Mouse (Mus musculus): ENCODE results near the gene Gng8. TPM values are rescaled to one million over a fixed set of nuclear protein-coding genes. Genes with fewer than 3 reads are reported as not detected.

Gene Gng8
- polyA plus RNA-seq, 1 experiment from 2014 or later = not detected

- H3K79me2 ChIP-seq (ENCODE audit: inconsistent target) = no peaks in the 10 kb centered on the region
- peaks cover 8% of the 10 kb centered on the region; the same call in 1 of the 2 replicates for H3K36me3 ChIP-seq (ENCODE audit: inconsistent target)
- H3K4me3 ChIP-seq (ENCODE audit: inconsistent target) = no peak overlapping the region
- H3K27ac ChIP-seq = no peak overlapping the region
- WGBS (ENCODE audit: missing documents) = 90% methylated on average over 3 of the region's 3 CpGs
Measured at GRCm38 (mm10) chr7:16867488-16867887, 24.1 kb upstream of the Gng8 start.

- Histone ChIP-seq H3K36me3 (ENCODE audit: inconsistent target) (peaks cover 8% of the 10 kb centered on the region; the same call in 1 of the 2 replicates), H3K79me2 (ENCODE audit: inconsistent target) (no peaks in the 10 kb centered on the region), H3K4me3 (ENCODE audit: inconsistent target) (no peak overlapping the region), H3K27ac (no peak overlapping the region)
- 96% methylated on average over 16 of the region's 16 CpGs for WGBS (ENCODE audit: missing documents)
Measured at GRCm38 (mm10) chr7:16869497-16869896, 22.1 kb upstream of the Gng8 start.

GRCm38 (mm10) chr7:16871600-16871999, 20.0 kb upstream of the Gng8 start:
- Histone ChIP-seq H3K27ac (no peak overlapping the region), H3K36me3 (ENCODE audit: inconsistent target) (0 out of 2 replicates have a peak, but pooled peaks cover 8% of the 10 kb centered on the region), H3K79me2 (ENCODE audit: inconsistent target) (no peaks in the 10 kb centered on the region), H3K4me3 (ENCODE audit: inconsistent target) (no peak overlapping the region)
- WGBS (ENCODE audit: missing documents) = 88% methylated on average over 10 of the region's 10 CpGs

- H3K4me3 ChIP-seq (ENCODE audit: inconsistent target) = no peak overlapping the region
- 95% methylated on average over 9 of the region's 9 CpGs for WGBS (ENCODE audit: missing documents)
- 0 out of 2 replicates have a peak, but pooled peaks cover 8% of the 10 kb centered on the region for H3K36me3 ChIP-seq (ENCODE audit: inconsistent target)
- no peak overlapping the region for H3K27ac ChIP-seq
- H3K79me2 ChIP-seq (ENCODE audit: inconsistent target) = no peaks in the 10 kb centered on the region
Measured at GRCm38 (mm10) chr7:16872478-16872877, 19.1 kb upstream of the Gng8 start.

- 91% methylated on average over 4 of the region's 4 CpGs for WGBS (ENCODE audit: missing documents)
- no peaks in the 10 kb centered on the region for H3K79me2 ChIP-seq (ENCODE audit: inconsistent target)
- no peak overlapping the region for H3K4me3 ChIP-seq (ENCODE audit: inconsistent target)
- H3K36me3 ChIP-seq (ENCODE audit: inconsistent target) = 0 out of 2 replicates have a peak, but pooled peaks cover 8% of the 10 kb centered on the region
- H3K27ac ChIP-seq = no peak overlapping the region
Measured at GRCm38 (mm10) chr7:16873392-16873791, 18.2 kb upstream of the Gng8 start.

GRCm38 (mm10) chr7:16874190-16874589, 17.4 kb upstream of the Gng8 start:
- Histone ChIP-seq H3K27ac (peak overlapping the region; percentile 66), H3K4me3 (ENCODE audit: inconsistent target) (peak overlapping the region; percentile 37), H3K79me2 (ENCODE audit: inconsistent target) (no peaks in the 10 kb centered on the region), H3K36me3 (ENCODE audit: inconsistent target) (0 out of 2 replicates have a peak, but pooled peaks cover 8% of the 10 kb centered on the region)
- WGBS (ENCODE audit: missing documents) = 2% methylated on average over 17 of the region's 17 CpGs

- H3K4me3 ChIP-seq (ENCODE audit: inconsistent target) = peak overlapping the region; percentile 37
- H3K36me3 ChIP-seq (ENCODE audit: inconsistent target) = 0 out of 2 replicates have a peak, but pooled peaks cover 4% of the 10 kb centered on the region
- peak overlapping the region; percentile 66 for H3K27ac ChIP-seq
- no peaks in the 10 kb centered on the region for H3K79me2 ChIP-seq (ENCODE audit: inconsistent target)
- 1% methylated on average over 27 of the region's 33 CpGs for WGBS (ENCODE audit: missing documents)
Measured at GRCm38 (mm10) chr7:16874756-16875309, 16.8 kb upstream of the Gng8 start.

- H3K36me3 ChIP-seq (ENCODE audit: inconsistent target) = 0 out of 2 replicates have a peak, but pooled peaks cover under 1% of the 10 kb centered on the region
- H3K4me3 ChIP-seq (ENCODE audit: inconsistent target) = peak within 1 kb of the TSS; percentile 37
- WGBS (ENCODE audit: missing documents) = no CpG with 5 or more reads among the region's 1 CpGs
- no peaks in the 10 kb centered on the region for H3K79me2 ChIP-seq (ENCODE audit: inconsistent target)
- H3K27ac ChIP-seq = peak within 1 kb of the TSS; percentile 66
Measured at GRCm38 (mm10) chr7:16875310-16875325, 16.5 kb upstream of the Gng8 start, which contains the start of gene Dact3. Gene Dact3, plus strand, starts transcription at chr7:16875317.

- no peaks in the 10 kb centered on the region for H3K79me2 ChIP-seq (ENCODE audit: inconsistent target)
- 0% methylated on average over 28 of the region's 42 CpGs for WGBS (ENCODE audit: missing documents)
- H3K4me3 ChIP-seq (ENCODE audit: inconsistent target) = no peak overlapping the region
- no peak overlapping the region for H3K27ac ChIP-seq
- no peaks in the 10 kb centered on the region for H3K36me3 ChIP-seq (ENCODE audit: inconsistent target)
Measured at GRCm38 (mm10) chr7:16875326-16875725, 16.3 kb upstream of the Gng8 start.

GRCm38 (mm10) chr7:16876006-16876405, 15.6 kb upstream of the Gng8 start:
- Histone ChIP-seq H3K79me2 (ENCODE audit: inconsistent target) (no peaks in the 10 kb centered on the region), H3K4me3 (ENCODE audit: inconsistent target) (no peak overlapping the region), H3K36me3 (ENCODE audit: inconsistent target) (no peaks in the 10 kb centered on the region), H3K27ac (no peak overlapping the region)
- 42% methylated on average over 11 of the region's 11 CpGs for WGBS (ENCODE audit: missing documents)

- Histone ChIP-seq H3K79me2 (ENCODE audit: inconsistent target) (no peaks in the 10 kb centered on the region), H3K4me3 (ENCODE audit: inconsistent target) (no peak overlapping the region), H3K36me3 (ENCODE audit: inconsistent target) (no peaks in the 10 kb centered on the region), H3K27ac (no peak overlapping the region)
- WGBS (ENCODE audit: missing documents) = 26% methylated on average over 13 of the region's 13 CpGs
Measured at GRCm38 (mm10) chr7:16876608-16877007, 15.0 kb upstream of the Gng8 start.

- H3K36me3 ChIP-seq (ENCODE audit: inconsistent target) = no peaks in the 10 kb centered on the region
- WGBS (ENCODE audit: missing documents) = 82% methylated on average over 3 of the region's 3 CpGs
Measured at GRCm38 (mm10) chr7:16877717-16878116, 13.9 kb upstream of the Gng8 start.

GRCm38 (mm10) chr7:16879796-16880547, 11.6 kb upstream of the Gng8 start:
- H3K27ac ChIP-seq = no peak overlapping the region

More at GRCm38 (mm10) chr7:16877717-16878116, 13.9 kb upstream of the Gng8 start:
- Histone ChIP-seq H3K27ac (no peak overlapping the region), H3K79me2 (ENCODE audit: inconsistent target) (no peaks in the 10 kb centered on the region), H3K4me3 (ENCODE audit: inconsistent target) (no peak overlapping the region)

GRCm38 (mm10) chr7:16880615-16881014, 11.0 kb upstream of the Gng8 start:
- 18% methylated on average over 5 of the region's 5 CpGs for WGBS (ENCODE audit: missing documents)
- Histone ChIP-seq H3K79me2 (ENCODE audit: inconsistent target) (no peaks in the 10 kb centered on the region), H3K27ac (no peak overlapping the region), H3K4me3 (ENCODE audit: inconsistent target) (no peak overlapping the region), H3K36me3 (ENCODE audit: inconsistent target) (no peaks in the 10 kb centered on the region)

More at GRCm38 (mm10) chr7:16879796-16880547, 11.6 kb upstream of the Gng8 start:
- 88% methylated on average over 9 of the region's 9 CpGs for WGBS (ENCODE audit: missing documents)
- Histone ChIP-seq H3K4me3 (ENCODE audit: inconsistent target) (no peak overlapping the region), H3K79me2 (ENCODE audit: inconsistent target) (no peaks in the 10 kb centered on the region), H3K36me3 (ENCODE audit: inconsistent target) (no peaks in the 10 kb centered on the region)

- Histone ChIP-seq H3K27ac (no peak overlapping the region), H3K4me3 (ENCODE audit: inconsistent target) (no peak overlapping the region), H3K36me3 (ENCODE audit: inconsistent target) (no peaks in the 10 kb centered on the region), H3K79me2 (ENCODE audit: inconsistent target) (no peaks in the 10 kb centered on the region)
- WGBS (ENCODE audit: missing documents) = 87% methylated on average over 3 of the region's 6 CpGs
Measured at GRCm38 (mm10) chr7:16883162-16883561, 8.4 kb upstream of the Gng8 start.
